Comparison of ENCODE assay signal across 20 mouse cellular contexts in genomic region chr3:133532252-133532651, GRCm38 (mm10).
"Had no signal": no experiment of that assay in that cellular context is flagged by ENCODE, and none has a peak within 500 bp of the region (broad histone marks: within the 10 kb centered on the region; RNA-seq: fewer than 3 reads in every experiment).

No protein-coding gene starts in this region.

- H3K27me3 ChIP-seq: limb, embryonic 12.5 days; limb, embryonic 15.5 days; lung, embryonic 15.5 days; midbrain, embryonic 12.5 days; midbrain, embryonic 15.5 days; neural tube, embryonic 12.5 days; neural tube, embryonic 15.5 days had no signal

- ATAC-seq: liver, postnatal 0 days; midbrain, embryonic 15.5 days had no signal

- H3K4me2 ChIP-seq: limb, embryonic 12.5 days; limb, embryonic 15.5 days; liver, embryonic 11.5 days; lung, embryonic 15.5 days; midbrain, embryonic 12.5 days; midbrain, embryonic 15.5 days; neural tube, embryonic 12.5 days; neural tube, embryonic 15.5 days had no signal

- DNase-seq: kidney, postnatal 14 days; kidney, postnatal 4 days; left cerebral cortex, postnatal 4 days; liver, postnatal 0 days; lung, postnatal 14 days; lung, postnatal 4 days; right cerebral cortex, adult 18-20 months; right cerebral cortex, postnatal 14 days; right cerebral cortex, postnatal 4 days; thymus, postnatal 25 days had no signal

- H3K4me1 ChIP-seq: limb, embryonic 15.5 days had no signal

- H3K4me3 ChIP-seq: limb, embryonic 12.5 days; limb, embryonic 15.5 days; lung, embryonic 15.5 days; midbrain, embryonic 12.5 days; midbrain, embryonic 15.5 days; neural tube, embryonic 12.5 days; neural tube, embryonic 15.5 days had no signal

- H3K27ac ChIP-seq: limb, embryonic 12.5 days; limb, embryonic 15.5 days; liver, embryonic 14.5 days; lung, embryonic 15.5 days; midbrain, embryonic 12.5 days; midbrain, embryonic 15.5 days; neural tube, embryonic 12.5 days; neural tube, embryonic 15.5 days; stomach, postnatal 0 days had no signal

- H3K9me3 ChIP-seq: limb, embryonic 12.5 days; limb, embryonic 15.5 days; lung, embryonic 15.5 days; midbrain, embryonic 12.5 days; midbrain, embryonic 15.5 days; neural tube, embryonic 12.5 days; neural tube, embryonic 15.5 days had no signal

- H3K9ac ChIP-seq: limb, embryonic 12.5 days; limb, embryonic 15.5 days; liver, embryonic 14.5 days; liver, postnatal 0 days; lung, embryonic 15.5 days; midbrain, embryonic 12.5 days; midbrain, embryonic 15.5 days; neural tube, embryonic 12.5 days; neural tube, embryonic 15.5 days had no signal

- H3K36me3 ChIP-seq: limb, embryonic 15.5 days; midbrain, embryonic 15.5 days; neural tube, embryonic 15.5 days had no signal
